Mouse (Mus musculus): ENCODE data around the gene Rnf41. TPM values are rescaled to one million over a fixed set of nuclear protein-coding genes. Genes with fewer than 3 reads are reported as not detected.
A peak's percentile ranks its signal among the peaks of the same experiment; 100 is the strongest.

Rnf41 gene
- polyA plus RNA-seq, 1 experiment from 2014 or later = 73.4 TPM

- Histone ChIP-seq H3K9ac (peak overlapping the region; percentile 94), H3K9me3 (no peaks in the 10 kb centered on the region), H3K4me3 (peak overlapping the region; percentile 66), H3K36me3 (peaks cover 20% of the 10 kb centered on the region), H3K4me1 (replicated peaks) (peaks cover 14% of the 10 kb centered on the region), H3K27me3 (no peaks in the 10 kb centered on the region), H3K4me2 (peak overlapping the region; percentile 87), H3K27ac (replicated peaks) (peak overlapping the region; percentile 96)
- WGBS = 2% methylated on average over 29 of the region's 29 CpGs
- ATAC-seq (ENCODE audit: low read depth) = peak; percentile 75
Measured at GRCm38 (mm10) chr10:128458348-128458718, 46.9 kb downstream of the Rnf41 start.

GRCm38 (mm10) chr10:128458719-128459408, 47.4 kb downstream of the Rnf41 start, which contains the start of gene Smarcc2:
TSS of gene Smarcc2 (plus strand) at chr10:128459248.
- peak; percentile 74 for ATAC-seq (ENCODE audit: low read depth)
- Histone ChIP-seq H3K27ac (replicated peaks) (peak within 1 kb of the TSS; percentile 96), H3K27me3 (no peaks in the 10 kb centered on the region), H3K4me1 (replicated peaks) (peaks cover 14% of the 10 kb centered on the region), H3K4me2 (peak within 1 kb of the TSS; percentile 87), H3K36me3 (peaks cover 25% of the 10 kb centered on the region), H3K9me3 (no peaks in the 10 kb centered on the region), H3K4me3 (peak within 1 kb of the TSS; percentile 66), H3K9ac (peak within 1 kb of the TSS; percentile 94)
- under 1% methylated on average over 81 of the region's 86 CpGs for WGBS

- WGBS = under 1% methylated on average over 28 of the region's 67 CpGs
- Histone ChIP-seq H3K27me3 (no peaks in the 10 kb centered on the region), H3K4me1 (replicated peaks) (peaks cover 14% of the 10 kb centered on the region), H3K36me3 (peaks cover 33% of the 10 kb centered on the region), H3K27ac (replicated peaks) (peak overlapping the region; percentile 96), H3K9me3 (no peaks in the 10 kb centered on the region), H3K4me3 (peak overlapping the region; percentile 66), H3K4me2 (peak overlapping the region; percentile 87), H3K9ac (peak overlapping the region; percentile 94)
- ATAC-seq (ENCODE audit: low read depth) = peak; percentile 49
Measured at GRCm38 (mm10) chr10:128459409-128460269, 48.2 kb downstream of the Rnf41 start.

GRCm38 (mm10) chr10:128460270-128460630, 48.8 kb downstream of the Rnf41 start:
- Histone ChIP-seq H3K27me3 (no peaks in the 10 kb centered on the region), H3K9me3 (no peaks in the 10 kb centered on the region), H3K27ac (replicated peaks) (peak overlapping the region; percentile 96), H3K4me2 (peak overlapping the region; percentile 87), H3K9ac (peak overlapping the region; percentile 94), H3K4me1 (replicated peaks) (peaks cover 14% of the 10 kb centered on the region), H3K36me3 (peaks cover 39% of the 10 kb centered on the region), H3K4me3 (peak overlapping the region; percentile 66)
- 1% methylated on average over 5 of the region's 5 CpGs for WGBS
- ATAC-seq (ENCODE audit: low read depth) = no peak

- no peak overlapping the region for H3K4me2 ChIP-seq
- H3K4me1 ChIP-seq (replicated peaks) = no peaks in the 10 kb centered on the region
- H3K9me3 ChIP-seq = no peaks in the 10 kb centered on the region
- no peak overlapping the region for H3K27ac ChIP-seq (replicated peaks)
- no peak overlapping the region for H3K9ac ChIP-seq
- no peak for ATAC-seq (ENCODE audit: low read depth)
- H3K36me3 ChIP-seq = peaks cover 96% of the 10 kb centered on the region
- H3K27me3 ChIP-seq = no peaks in the 10 kb centered on the region
- no peak overlapping the region for H3K4me3 ChIP-seq
- 85% methylated on average over 12 of the region's 12 CpGs for WGBS
Measured at GRCm38 (mm10) chr10:128474366-128474765, 62.9 kb downstream of the Rnf41 start.

GRCm38 (mm10) chr10:128486370-128486769, 74.9 kb downstream of the Rnf41 start:
- no peak for ATAC-seq (ENCODE audit: low read depth)
- peaks cover 97% of the 10 kb centered on the region for H3K36me3 ChIP-seq
- H3K27ac ChIP-seq (replicated peaks) = no peak overlapping the region
- no peak overlapping the region for H3K9ac ChIP-seq
- no peaks in the 10 kb centered on the region for H3K27me3 ChIP-seq
- H3K4me3 ChIP-seq = no peak overlapping the region
- no peaks in the 10 kb centered on the region for H3K9me3 ChIP-seq
- H3K4me1 ChIP-seq (replicated peaks) = peaks cover 13% of the 10 kb centered on the region
- 93% methylated on average over 7 of the region's 7 CpGs for WGBS
- H3K4me2 ChIP-seq = no peak overlapping the region

- Histone ChIP-seq H3K27me3 (no peaks in the 10 kb centered on the region), H3K9ac (no peak overlapping the region), H3K27ac (replicated peaks) (no peak overlapping the region), H3K4me3 (no peak overlapping the region), H3K36me3 (peaks cover 86% of the 10 kb centered on the region), H3K9me3 (no peaks in the 10 kb centered on the region), H3K4me1 (replicated peaks) (peaks cover 29% of the 10 kb centered on the region), H3K4me2 (no peak overlapping the region)
- ATAC-seq (ENCODE audit: low read depth) = no peak
- WGBS = 90% methylated on average over 22 of the region's 22 CpGs
Measured at GRCm38 (mm10) chr10:128487861-128488712, 76.6 kb downstream of the Rnf41 start.

GRCm38 (mm10) chr10:128488776-128489175, 77.3 kb downstream of the Rnf41 start:
- no peak overlapping the region for H3K27ac ChIP-seq (replicated peaks)
- no peaks in the 10 kb centered on the region for H3K27me3 ChIP-seq
- no peak overlapping the region for H3K4me3 ChIP-seq
- no peak overlapping the region for H3K9ac ChIP-seq
- peaks cover 79% of the 10 kb centered on the region for H3K36me3 ChIP-seq
- H3K4me2 ChIP-seq = no peak overlapping the region
- peaks cover 29% of the 10 kb centered on the region for H3K4me1 ChIP-seq (replicated peaks)
- ATAC-seq (ENCODE audit: low read depth) = no peak
- no peaks in the 10 kb centered on the region for H3K9me3 ChIP-seq
- WGBS = 80% methylated on average over 4 of the region's 4 CpGs

GRCm38 (mm10) chr10:128489380-128489779, 77.9 kb downstream of the Rnf41 start:
- H3K4me1 ChIP-seq (replicated peaks) = peaks cover 30% of the 10 kb centered on the region
- no peaks in the 10 kb centered on the region for H3K27me3 ChIP-seq
- peaks cover 73% of the 10 kb centered on the region for H3K36me3 ChIP-seq
- no peak overlapping the region; the same call in 1 of the 2 replicates for H3K27ac ChIP-seq (replicated peaks)
- no peaks in the 10 kb centered on the region for H3K9me3 ChIP-seq
- no peak overlapping the region for H3K9ac ChIP-seq
- no peak for ATAC-seq (ENCODE audit: low read depth)
- no peak overlapping the region for H3K4me2 ChIP-seq
- 70% methylated on average over 5 of the region's 5 CpGs for WGBS
- H3K4me3 ChIP-seq = no peak overlapping the region

GRCm38 (mm10) chr10:128489785-128490184, 78.3 kb downstream of the Rnf41 start:
- no peak overlapping the region for H3K4me3 ChIP-seq
- no peak overlapping the region for H3K4me2 ChIP-seq
- peaks cover 34% of the 10 kb centered on the region for H3K4me1 ChIP-seq (replicated peaks)
- WGBS = 67% methylated on average over 4 of the region's 4 CpGs
- peak overlapping the region; percentile 23; the same call in 1 of the 2 replicates for H3K27ac ChIP-seq (replicated peaks)
- H3K9ac ChIP-seq = peak overlapping the region; percentile 43; the same call in 1 of the 2 replicates
- H3K27me3 ChIP-seq = no peaks in the 10 kb centered on the region
- H3K9me3 ChIP-seq = no peaks in the 10 kb centered on the region
- no peak for ATAC-seq (ENCODE audit: low read depth)
- peaks cover 69% of the 10 kb centered on the region for H3K36me3 ChIP-seq

GRCm38 (mm10) chr10:128490232-128490631, 78.8 kb downstream of the Rnf41 start:
- Histone ChIP-seq H3K36me3 (peaks cover 65% of the 10 kb centered on the region), H3K4me1 (replicated peaks) (peaks cover 39% of the 10 kb centered on the region), H3K27me3 (no peaks in the 10 kb centered on the region), H3K4me2 (no peak overlapping the region), H3K27ac (replicated peaks) (0 out of 2 replicates have a peak overlapping the region, but pooled peaks have one; percentile 23), H3K9ac (peak overlapping the region; percentile 43; the same call in 1 of the 2 replicates), H3K9me3 (no peaks in the 10 kb centered on the region), H3K4me3 (no peak overlapping the region)
- WGBS = 74% methylated on average over 5 of the region's 5 CpGs
- ATAC-seq (ENCODE audit: low read depth) = no peak

All from neural tube, embryonic 13.5 days (tissue).